Mouse (Mus musculus): ENCODE data around the gene Ap1m2.
"Not testable (repeated sequence)": the region's sequence is repeated elsewhere in the genome, so short reads cannot be mapped to it uniquely, and the experiment has no call there.

Ap1m2 gene

DNA sequence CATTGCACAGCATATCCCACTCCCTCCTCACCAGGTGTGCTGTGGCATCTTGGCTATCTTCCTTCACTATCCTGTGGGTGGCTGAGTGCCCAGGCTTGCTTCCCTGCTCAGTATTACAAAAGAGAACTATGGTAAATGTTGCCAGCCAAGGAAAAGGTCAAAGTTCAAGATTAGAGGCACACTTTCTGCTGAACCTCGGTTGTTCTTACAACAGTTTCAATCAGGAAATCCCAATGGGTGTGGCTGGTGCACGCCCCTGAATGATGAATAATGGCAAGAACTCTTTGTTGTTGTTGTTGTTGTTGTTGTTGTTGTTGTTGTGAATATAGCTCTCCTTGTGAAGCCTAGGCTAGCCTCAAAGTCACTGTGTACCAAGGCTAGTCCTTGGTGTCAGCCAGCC is 50.3 kb downstream of the Ap1m2 start:
- in situ Hi-C loops (cut with MboI): no loop called here

DNA sequence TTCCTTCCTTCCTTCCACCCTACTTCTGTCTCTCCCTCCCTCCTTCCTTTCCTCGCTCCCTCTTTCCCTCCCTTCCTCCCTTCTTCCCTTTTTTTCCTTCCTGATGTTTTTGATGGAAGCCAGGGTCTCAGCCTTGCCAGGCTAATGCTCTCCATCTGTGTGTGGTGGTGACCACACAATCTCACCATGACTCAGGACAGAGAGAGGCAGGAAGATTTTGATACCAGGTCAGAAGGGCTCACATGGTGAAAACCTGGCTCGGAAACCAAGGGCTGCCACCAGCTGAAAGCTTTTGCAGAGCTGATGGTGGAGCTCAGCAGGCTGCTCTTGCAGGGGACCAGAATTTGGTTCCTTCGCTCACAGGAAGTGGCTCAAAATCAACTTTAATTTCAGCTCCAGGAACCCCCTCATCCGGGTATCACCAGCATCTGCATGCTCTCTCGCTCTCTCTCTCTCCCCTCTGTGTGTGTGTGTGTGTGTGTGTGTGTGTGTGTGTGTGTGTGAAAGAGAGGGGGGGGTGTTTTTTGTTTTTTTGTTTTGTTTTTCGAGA is 51.6 kb downstream of the Ap1m2 start:
- in situ Hi-C loops (cut with MboI): no loop called here

DNA sequence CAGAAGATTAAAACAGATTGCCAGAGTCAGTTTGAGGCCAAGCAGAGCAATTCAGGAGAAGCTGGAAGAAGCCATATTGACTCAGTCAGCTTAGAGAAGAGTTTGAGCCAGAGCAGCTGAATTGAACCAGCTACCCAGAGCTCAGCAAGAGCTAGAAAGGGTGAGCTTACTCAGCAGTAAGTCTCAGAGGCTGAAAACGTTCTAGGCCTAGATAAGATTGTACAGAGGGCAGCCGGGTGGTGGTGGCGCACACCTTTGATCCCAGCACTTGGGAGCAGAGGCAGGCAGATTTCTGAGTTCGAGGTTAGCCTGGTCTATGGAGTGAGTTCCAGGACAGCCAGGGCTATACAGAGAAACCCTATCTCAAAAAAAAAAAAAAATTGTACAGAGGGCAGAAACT is 55.8 kb downstream of the Ap1m2 start:
- in situ Hi-C loops (cut with MboI): not testable (repeated sequence)

DNA sequence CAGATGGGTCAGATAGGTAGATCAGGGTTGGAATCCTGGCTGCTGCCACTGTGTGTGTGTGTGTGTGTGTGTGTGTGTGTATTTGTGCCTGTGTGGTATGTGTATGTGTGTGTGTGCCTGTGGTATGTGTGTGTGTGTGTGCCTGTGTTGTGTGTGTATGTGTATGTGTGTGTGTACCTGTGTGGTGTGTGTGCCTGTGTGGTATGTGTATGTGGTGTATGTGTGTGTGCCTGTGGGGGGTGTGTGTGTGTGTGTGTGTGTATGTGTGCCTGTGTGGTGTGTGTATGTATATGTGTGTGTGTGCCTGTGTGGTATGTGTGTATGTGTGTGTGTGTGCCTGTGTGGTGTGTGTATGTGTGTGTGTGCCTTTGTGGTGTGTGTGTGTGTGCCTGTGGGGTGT is 57.4 kb downstream of the Ap1m2 start:
- in situ Hi-C loops (cut with MboI): no loop called here

DNA sequence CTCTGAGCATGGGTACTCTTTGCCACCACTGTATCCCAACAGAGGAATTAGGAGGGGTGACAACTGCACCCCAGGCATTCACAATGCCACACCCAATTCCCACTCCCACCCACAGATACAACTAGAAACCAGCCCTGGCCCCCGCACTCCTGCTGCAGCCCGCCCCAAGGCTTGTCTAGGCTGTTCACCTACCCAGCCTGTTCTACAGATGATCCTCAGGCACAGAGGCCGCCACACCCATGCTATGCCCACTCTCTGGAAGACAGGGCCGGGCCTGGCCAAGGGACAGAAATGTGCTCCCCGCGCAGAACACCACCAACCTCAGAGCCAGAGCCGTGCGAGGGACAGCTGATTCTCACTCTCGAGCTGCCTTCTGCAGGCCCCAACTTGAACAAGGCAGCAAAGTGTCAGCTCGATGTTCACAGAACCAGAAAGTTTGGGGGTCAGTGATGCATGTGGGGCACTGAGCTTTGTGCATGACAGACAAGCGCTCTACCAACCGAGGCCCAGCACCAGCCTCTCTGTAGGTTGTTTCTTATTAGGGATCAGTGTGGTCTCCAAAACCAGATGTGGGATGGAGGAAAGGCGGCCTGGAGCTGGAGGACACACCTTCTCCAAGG is 60.9 kb downstream of the Ap1m2 start:
- in situ Hi-C loops (cut with MboI): no loop called here

DNA sequence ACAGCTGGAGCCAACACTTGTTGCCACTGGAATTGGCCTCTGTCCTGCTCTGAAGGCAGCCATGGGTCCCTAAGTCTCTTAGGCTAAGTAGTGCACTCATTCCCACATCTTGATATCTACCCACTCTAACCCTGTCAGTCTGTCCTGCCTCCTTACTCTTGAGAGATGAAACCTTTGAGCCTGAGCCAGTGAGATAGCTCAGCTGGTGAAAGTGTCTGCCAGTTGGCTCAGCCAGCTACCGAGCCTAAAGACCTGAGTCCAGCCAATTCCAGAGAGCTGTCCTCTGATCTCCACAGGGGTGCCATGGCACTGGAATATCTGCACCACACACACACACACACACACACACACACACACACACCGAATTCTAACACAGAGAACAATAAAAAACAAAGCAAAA is 61.6 kb downstream of the Ap1m2 start:
- in situ Hi-C loops (cut with MboI): no loop called here

DNA sequence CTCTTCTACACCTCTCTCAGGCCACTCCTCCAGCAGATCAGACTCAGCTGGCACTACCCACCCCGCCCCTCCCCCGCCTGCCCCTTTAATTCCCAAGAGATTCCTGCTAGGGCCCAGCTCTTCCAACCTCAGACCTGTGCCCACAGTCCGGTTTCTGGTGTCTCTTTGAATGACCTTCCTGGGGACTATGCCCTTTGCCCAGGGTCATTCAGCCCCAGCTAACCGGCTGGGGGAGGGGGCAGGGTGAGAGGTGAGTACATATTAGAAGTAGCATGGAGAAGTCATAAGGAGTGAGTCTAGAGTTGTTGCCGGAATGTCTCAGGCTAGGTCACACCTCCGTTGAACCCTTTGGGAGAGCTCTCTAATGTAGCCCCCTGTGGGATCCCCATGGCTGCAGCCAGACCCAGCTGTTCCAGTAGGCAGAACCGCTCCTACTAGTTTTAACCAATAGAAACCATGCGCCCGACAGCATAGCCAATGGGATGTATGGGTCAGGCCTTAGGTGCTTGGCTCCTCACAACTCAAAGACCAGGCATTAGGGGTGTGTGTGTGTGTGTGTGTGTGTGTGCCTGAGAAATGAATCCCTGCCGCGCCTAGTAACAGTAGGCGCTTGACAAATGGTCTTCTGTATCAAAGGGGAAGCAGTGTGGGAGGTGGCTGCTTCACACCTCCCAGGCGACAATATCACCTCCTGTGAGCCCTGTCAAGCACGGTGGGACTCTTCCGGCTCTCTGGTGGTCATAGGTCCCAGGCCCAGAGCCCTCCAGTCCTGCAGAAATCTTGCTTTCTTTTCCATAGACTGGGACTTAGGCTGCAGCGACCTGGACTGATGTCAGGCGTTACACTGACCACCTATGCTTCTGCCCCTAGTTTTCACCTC is 62.3 kb downstream of the Ap1m2 start:
- in situ Hi-C loops (cut with MboI): no loop called here

DNA sequence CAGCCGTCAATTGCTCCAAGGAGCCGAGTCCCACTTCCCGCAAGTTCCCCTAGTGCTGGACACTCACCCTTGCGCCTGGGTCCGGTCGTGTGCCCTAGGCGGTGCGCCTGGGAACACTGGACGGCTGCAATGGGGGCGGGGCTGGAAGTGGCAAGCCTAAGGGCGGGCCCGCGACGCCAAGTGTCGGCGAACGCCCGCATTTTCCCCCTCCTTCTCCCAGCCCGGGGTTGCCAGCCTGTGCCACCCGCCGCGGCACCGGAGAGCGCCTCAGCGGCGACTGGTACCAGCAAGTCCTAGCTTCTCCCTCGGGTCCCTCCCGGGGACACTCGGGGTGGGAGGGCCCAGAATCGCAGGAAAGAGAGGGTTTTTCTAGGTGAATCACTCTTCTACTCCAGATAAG is 63.8 kb downstream of the Ap1m2 start, which contains the start of gene S1pr5:
S1pr5 (minus strand) TSS at position 118 of the 400 bp plus-strand sequence.
- in situ Hi-C loops (cut with MboI): no loop called here

DNA sequence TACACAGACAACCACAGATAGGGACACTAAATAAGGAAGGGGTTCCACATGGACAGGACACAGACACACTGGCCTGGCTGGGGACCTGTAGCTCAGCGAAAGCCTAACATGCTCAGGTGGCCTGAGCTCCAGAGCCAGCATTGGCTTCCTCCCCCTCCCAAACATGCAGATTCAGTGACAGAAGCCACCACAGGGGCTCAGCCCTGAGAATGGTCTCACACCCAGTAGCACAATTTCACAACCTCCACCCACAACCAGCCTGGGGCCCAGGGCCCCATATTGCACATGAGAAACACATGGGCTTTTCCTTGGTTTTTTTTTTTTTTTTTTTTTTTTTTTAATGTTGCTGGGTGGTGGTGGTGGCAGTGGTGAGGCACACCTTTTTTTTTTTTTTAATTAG is 65.8 kb downstream of the Ap1m2 start:
- in situ Hi-C loops (cut with MboI): no loop called here

DNA sequence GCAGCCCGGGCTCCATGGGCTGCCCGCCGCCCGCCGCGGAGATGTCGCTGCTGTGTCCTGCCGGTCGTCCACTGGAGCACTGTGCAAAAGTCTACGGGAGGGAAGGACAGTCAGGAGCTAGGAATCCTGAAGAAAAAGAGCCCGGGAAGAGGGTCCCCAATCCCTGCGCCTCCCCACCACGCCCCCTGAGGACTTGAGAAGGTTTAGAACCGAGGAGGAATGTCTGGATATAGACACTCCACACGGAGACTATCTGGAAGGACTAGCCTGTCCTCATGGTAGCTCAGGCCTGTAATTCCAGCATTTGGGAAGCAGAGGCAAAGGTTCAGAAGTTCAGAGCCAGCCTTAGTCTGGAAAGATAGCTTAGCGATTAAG is 67.0 kb downstream of the Ap1m2 start:
- in situ Hi-C loops (cut with MboI): no loop called here

DNA sequence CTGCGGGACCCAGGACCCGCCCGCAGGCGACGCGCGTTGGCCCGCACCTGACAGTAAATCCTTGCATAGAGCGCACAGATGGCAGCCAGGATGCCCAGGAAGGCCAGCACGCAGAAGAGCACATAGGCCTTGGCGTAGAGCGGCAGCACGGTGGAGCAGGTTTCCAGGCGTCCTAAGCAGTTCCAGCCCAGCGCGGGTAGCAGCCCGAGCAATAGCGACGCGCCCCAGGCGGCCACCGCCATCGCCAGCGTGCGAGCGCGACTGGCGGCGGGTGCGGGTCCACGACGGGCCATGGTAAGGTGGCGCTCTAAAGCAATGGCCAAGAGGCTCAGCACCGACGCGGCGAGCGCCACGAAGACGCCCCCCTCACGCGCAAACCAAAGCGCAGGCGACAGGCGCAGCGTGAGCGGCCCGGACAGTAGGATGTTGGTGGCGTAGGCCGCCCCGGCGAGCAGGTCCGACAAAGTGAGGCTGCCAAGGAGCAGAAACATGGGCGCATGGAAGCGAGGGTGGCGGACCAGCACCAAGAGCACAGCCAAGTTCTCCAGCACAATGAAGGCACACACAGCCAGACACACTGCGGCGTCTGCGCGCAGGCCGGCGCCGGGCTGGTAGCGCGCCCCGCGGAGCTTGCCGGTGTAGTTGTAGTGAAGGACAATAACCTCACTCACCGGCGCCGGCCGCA is 67.6 kb downstream of the Ap1m2 start:
- in situ Hi-C loops (cut with MboI): no loop called here

Data from mature B cell (primary cell).